Mouse (Mus musculus) thymus, adult 2 months (tissue): Measurements from ENCODE around the gene Lmx1a. TPM values are rescaled to one million over a fixed set of nuclear protein-coding genes. Genes with fewer than 3 reads are reported as not detected.

Experiments
- DNase-seq: peaks from one replicate; pipeline ENCODE4 v3.0.0; 2021
- H3K27ac ChIP-seq: fragments of 200-500 bp; 2 replicates; pipeline ENCODE4 v1.5.1; 2012; ENCODE audit warnings: low read length, control low read depth; ENCODE audit not compliant: control insufficient read depth, insufficient read depth
- H3K27me3 ChIP-seq: fragments of 200-500 bp; 2 replicates; pipeline ENCODE4 v1.6.1; 2012; ENCODE audit warnings: mild to moderate bottlenecking, low read length, moderate library complexity, mixed read lengths; ENCODE audit not compliant: control insufficient read depth, insufficient read depth
- H3K36me3 ChIP-seq: fragments of 200-500 bp; 2 replicates; pipeline ENCODE4 v1.6.1; 2012; ENCODE audit warnings: mild to moderate bottlenecking, low read length, moderate library complexity; ENCODE audit not compliant: control insufficient read depth, insufficient read depth
- H3K4me1 ChIP-seq: fragments of 200-500 bp; replicated peaks from 2 replicates; pipeline ENCODE4 v1.6.1; 2012; ENCODE audit warnings: low read length; ENCODE audit not compliant: control insufficient read depth, insufficient read depth
- H3K4me3 ChIP-seq: fragments of 200-500 bp; 2 replicates; pipeline ENCODE4 v1.5.1; 2012; ENCODE audit warnings: mild to moderate bottlenecking, low read length, control low read depth, moderate library complexity; ENCODE audit not compliant: control insufficient read depth, insufficient read depth
- CTCF ChIP-seq: fragments of 200-500 bp; IDR thresholded peaks from 2 replicates; pipeline ENCODE4 v1.5.1; 2012; ENCODE audit warnings: mild to moderate bottlenecking, control low read depth, low read length, moderate library complexity, borderline replicate concordance; ENCODE audit not compliant: control insufficient read depth, poor library complexity, insufficient read depth; ENCODE audit errors: extremely low read depth
- POLR2A ChIP-seq: fragments of 200-500 bp; IDR thresholded peaks from 2 replicates; pipeline ENCODE4 v1.6.1; 2012; ENCODE audit warnings: mild to moderate bottlenecking, low read length, control low read depth, moderate library complexity; ENCODE audit not compliant: control insufficient read depth, poor library complexity, insufficient read depth; ENCODE audit errors: extremely low read depth
- WGBS: fragments of 180-500 bp; shearing (Covaris S2); methylation state at CpG from one replicate; pipeline ENCODE4 v1.1.7; 2018; 5-methylcytosine and 5-hydroxymethylcytosine counted together
- polyA plus RNA-seq: library from polyadenylated mRNA; depleted of rRNA; stranded (reverse); fragments of >200 nt; gene quantifications from 2 replicates; pipeline ENCODE4 v1.2.3, GENCODE M21; 2012

Gene Lmx1a
- polyA plus RNA-seq, 1 experiment, result 0.13 TPM

DNA sequence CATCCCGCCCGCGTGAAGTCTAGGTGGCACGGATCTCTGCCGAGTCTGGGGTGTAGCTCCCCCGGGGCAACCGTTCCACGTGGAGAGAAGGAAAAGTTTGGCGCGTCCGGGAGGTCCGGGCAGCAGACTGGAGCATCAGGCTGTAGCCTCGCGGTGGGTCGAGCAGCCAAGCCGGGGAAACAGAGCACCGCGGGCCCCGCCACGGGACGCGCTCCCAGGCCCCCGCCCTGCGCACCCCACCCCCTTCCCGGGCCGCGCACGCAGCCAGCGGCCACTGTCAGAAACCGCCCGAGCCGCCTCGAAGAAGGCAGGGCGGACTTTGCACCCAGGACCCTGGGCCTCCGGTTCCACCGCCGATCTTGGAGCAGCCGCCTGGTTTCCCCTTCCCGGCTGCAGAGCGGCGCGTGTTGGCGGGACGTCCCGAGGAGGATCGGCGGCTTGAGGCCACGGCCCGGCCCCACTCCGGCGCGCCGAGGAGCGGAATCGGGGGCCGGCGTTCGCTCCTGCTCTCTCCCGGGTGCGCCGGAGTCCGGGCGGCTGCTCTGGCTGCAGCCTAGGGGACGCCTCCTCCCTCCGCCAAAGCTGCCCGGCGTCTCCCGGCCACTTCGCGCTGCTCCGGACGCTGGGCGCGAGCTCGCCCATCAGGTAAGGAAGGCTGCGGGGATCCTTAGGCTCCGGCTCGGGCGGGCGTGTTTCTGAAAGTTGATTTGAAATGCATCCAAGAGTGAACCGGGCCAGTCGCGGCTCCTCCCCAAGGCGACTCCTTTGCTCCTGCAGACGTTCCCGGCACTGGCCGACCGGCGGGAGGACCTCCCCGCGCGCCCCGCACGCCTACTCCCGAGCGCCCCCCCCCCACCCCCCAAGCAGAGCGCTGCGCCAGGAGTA, 448 bp upstream of the Lmx1a start:
- WGBS, result 3% methylated on average over 93 of the region's 98 CpGs
- 0 out of 2 replicates have a peak, but pooled peaks cover 3% of the 10 kb centered on the region for H3K4me1 ChIP-seq
- DNase-seq, result no peak
- H3K27me3 ChIP-seq, result peaks cover 20% of the 10 kb centered on the region
- H3K36me3 ChIP-seq, result no peaks in the 10 kb centered on the region
- H3K4me3 ChIP-seq, result no peak overlapping the region
- no peak overlapping the region for H3K27ac ChIP-seq
- no peak for TF ChIP-seq CTCF
- TF ChIP-seq POLR2A, result no peak

DNA sequence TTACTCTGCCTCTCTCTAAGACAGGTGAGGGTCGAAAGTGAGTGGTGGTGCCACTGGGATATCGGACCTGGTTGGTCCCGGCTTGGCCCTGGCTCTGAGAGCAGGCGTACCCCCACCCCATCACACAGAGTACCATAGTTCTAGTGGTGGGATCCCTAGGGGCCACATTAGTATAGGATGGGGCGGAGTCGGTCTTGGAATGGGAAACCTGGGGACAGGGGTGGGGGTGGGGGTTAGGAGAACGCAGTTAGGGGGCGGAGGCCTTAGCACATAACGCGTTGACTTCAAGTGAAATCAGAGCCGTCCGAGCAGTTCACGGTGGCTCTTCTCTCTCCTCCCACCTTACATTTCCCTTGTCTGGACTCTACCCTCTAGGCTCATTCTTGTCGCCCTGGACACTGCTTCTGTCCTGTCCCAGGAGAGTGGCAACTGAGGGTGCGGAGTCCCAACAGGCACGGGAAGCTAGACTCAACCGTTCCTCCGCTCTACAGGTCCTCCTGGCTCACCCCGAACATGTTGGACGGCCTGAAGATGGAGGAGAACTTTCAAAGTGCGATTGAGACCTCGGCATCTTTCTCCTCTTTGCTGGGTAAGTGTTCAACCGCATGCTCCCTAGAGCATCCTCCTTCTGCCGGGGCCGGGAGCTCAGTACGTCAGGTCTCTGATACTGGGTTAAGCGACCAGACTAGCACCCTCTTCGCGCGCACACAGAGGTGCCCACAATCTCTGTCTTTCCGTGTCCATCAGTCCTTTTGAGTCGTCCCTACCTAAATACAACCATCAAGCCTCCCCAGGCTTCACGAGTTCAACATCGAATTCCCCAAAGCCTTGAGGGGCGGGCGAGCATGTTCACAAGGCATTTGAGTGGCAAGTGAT, 463 bp downstream of the Lmx1a start:
- H3K27me3 ChIP-seq, result peaks cover 20% of the 10 kb centered on the region
- H3K4me1 ChIP-seq, result 0 out of 2 replicates have a peak, but pooled peaks cover 3% of the 10 kb centered on the region
- no peak for DNase-seq
- H3K27ac ChIP-seq, result no peak overlapping the region
- TF ChIP-seq CTCF, result no peak
- TF ChIP-seq POLR2A, result no peak
- no peak overlapping the region for H3K4me3 ChIP-seq
- WGBS, result 14% methylated on average over 36 of the region's 36 CpGs
- no peaks in the 10 kb centered on the region for H3K36me3 ChIP-seq

DNA sequence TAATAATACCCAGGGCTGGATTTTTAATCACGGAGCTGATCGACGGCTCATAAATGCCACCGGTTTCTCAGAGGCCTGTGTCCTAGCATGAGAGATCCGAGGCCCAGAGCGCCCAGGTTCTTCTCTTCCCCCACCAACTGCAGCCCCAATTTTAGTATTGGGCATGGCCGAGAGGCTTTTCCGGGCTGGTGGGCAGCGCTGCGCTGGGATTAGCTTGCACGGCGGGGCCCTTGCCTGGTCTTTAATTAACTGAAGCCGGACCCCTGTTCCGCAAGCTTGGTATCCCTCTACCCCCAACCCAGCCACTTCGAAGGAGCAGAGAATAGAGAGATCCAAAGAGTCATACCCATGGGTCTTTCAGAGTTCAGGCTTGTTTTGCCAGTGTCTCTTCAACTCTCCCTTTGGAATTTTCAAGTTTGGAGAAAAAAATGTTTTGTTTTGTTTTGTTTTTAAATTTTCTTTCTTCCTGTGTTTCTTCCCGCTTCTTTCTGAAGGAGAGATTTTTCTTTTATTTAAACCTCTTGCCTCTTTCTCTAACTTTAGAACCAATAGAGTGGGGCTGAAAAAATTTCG, 1.2 kb downstream of the Lmx1a start:
- TF ChIP-seq POLR2A, result no peak
- no peak for TF ChIP-seq CTCF
- Histone ChIP-seq H3K27ac (no peak overlapping the region), H3K36me3 (no peaks in the 10 kb centered on the region), H3K4me3 (no peak overlapping the region), H3K27me3 (peaks cover 20% of the 10 kb centered on the region), H3K4me1 (0 out of 2 replicates have a peak, but pooled peaks cover 3% of the 10 kb centered on the region)
- WGBS, result 10% methylated on average over 17 of the region's 17 CpGs
- no peak for DNase-seq

DNA sequence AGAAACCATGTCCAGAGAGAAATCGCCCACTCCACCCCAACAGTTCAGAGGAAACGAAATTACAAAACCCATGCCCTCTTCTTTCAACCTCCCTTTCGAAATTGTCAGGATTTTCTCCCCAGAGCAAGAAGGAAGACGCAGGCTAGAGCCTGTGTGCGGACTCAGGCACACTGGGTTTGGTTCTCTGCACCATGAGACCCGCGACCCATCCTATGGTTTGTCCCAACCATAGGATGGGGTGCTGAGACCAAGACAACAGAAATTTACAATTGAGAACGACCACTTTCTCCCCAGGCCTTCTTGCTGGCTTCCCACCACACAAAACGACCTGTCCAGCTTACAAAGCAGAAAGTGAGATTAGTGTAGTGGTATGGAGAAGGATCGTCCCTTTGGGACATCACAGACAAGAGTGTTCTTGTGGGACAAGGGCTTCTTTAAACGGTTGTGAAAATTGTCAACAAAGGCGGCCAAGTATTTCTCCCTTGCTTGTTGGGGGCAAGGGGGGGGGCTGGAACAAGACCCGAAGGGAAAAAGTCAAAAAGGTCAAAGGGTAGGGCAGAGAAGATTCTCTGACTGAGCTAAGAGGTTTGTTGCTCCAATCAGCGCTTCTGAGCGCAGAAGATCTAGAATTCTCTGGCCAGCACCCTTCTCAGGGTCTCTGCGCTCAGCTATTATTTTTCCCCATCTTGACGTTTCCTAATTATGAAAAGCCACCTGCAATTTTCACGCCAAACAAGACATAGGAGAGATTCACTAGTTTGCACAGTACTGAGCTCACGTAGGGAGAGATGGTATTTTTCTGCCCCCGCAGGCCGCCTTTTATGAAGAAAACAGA, 1.9 kb downstream of the Lmx1a start:
- no peak overlapping the region for H3K4me3 ChIP-seq
- 14% methylated on average over 21 of the region's 21 CpGs for WGBS
- DNase-seq, result no peak
- no peak for TF ChIP-seq POLR2A
- no peak for TF ChIP-seq CTCF
- H3K4me1 ChIP-seq, result 0 out of 2 replicates have a peak, but pooled peaks cover 3% of the 10 kb centered on the region
- H3K36me3 ChIP-seq, result no peaks in the 10 kb centered on the region
- H3K27me3 ChIP-seq, result peaks cover 20% of the 10 kb centered on the region
- no peak overlapping the region for H3K27ac ChIP-seq

DNA sequence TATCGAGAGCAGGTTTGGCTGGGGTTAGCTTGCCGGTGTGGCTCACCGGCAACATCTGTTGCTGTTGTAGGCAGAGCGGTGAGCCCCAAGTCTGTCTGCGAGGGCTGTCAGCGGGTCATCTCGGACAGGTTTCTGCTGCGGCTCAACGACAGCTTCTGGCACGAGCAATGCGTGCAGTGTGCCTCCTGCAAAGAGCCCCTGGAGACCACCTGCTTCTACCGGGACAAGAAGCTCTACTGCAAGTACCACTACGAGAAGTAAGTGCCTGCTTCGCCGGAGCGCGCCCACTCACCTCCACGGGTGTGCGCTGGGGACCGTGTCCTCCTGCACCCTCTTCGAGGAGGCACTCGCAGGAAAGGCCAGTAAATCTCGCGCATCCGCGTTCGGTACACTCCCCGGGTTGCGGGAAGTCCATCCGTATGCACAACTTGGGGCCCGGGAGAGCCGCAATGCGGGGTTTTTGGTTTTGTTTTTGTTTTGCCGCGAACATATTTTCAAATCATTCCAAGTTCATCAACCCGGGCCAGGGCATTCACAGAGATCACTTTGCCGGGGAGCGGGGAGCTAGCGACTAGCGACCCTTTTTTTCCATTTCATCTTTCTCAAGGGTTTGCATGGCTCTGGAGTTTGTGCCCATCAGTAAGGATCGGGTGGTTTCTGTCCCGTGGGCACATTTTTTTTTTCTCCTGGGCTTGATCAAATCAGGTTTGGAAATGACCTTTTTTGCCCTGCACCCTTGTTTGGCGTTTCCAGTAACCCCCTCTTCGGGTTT, 3.1 kb downstream of the Lmx1a start:
- no peak overlapping the region for H3K4me3 ChIP-seq
- H3K4me1 ChIP-seq, result 0 out of 2 replicates have a peak, but pooled peaks cover 3% of the 10 kb centered on the region
- H3K27me3 ChIP-seq, result peaks cover 20% of the 10 kb centered on the region
- no peak for DNase-seq
- H3K36me3 ChIP-seq, result no peaks in the 10 kb centered on the region
- no peak overlapping the region for H3K27ac ChIP-seq
- 3% methylated on average over 44 of the region's 44 CpGs for whole genome bisulfite sequencing
- TF ChIP-seq CTCF, result no peak
- no peak for TF ChIP-seq POLR2A
